Mouse (Mus musculus): ENCODE measurements around the gene 1700066M21Rik.

DNA sequence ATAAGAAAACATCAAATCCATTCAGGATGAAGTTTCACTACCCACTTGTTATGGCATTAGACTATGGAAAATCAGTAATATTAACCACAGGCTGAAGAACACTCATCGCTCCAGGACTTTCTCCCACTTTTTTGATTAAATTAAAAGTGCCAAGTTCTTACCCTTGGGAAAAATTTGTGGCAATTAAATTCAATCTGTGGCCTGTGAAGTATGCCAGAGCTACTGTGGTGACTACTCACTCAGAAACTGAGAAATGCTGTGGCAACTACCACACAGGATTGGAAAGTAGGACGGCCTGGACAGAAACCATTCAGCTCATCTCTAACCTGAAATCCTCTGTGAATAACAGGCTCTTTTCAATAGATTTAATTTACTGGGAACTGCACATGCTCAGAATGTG, 22.9 kb downstream of the 1700066M21Rik start:
- TF ChIP-seq CTCF (IDR thresholded peaks at IDR 0.05; ENCODE audit: low read depth), result no peak
- TF ChIP-seq EP300 (IDR thresholded peaks at IDR 0.05; ENCODE audit: low read depth), result no peak
